Mouse (Mus musculus) lung, embryonic 15.5 days (tissue): ENCODE data around the gene Rsrc1. TPM values are rescaled to one million over a fixed set of nuclear protein-coding genes. Genes with fewer than 3 reads are reported as not detected.

Experiments used
- ATAC-seq: fragments of 200-750 bp; cut with Nextera tagmentation; 2 replicates; pipeline ENCODE4 v1.8.0; 2017; ENCODE audit warnings: moderate number of reproducible peaks, borderline replicate concordance; ENCODE audit not compliant: low FRiP score, low TSS enrichment; ENCODE audit errors: extremely low read depth
- H3K27ac ChIP-seq: fragments of 300-500 bp; sonication (generic); 2 replicates; pipeline ENCODE4 v1.5.1; 2015; ENCODE audit warnings: moderate library complexity, mild to moderate bottlenecking, inconsistent platforms
- H3K27me3 ChIP-seq: fragments of 300-500 bp; sonication (generic); 2 replicates; pipeline ENCODE4 v1.6.1; 2015; ENCODE audit warnings: inconsistent platforms
- H3K36me3 ChIP-seq: fragments of 300-500 bp; sonication (generic); 2 replicates; pipeline ENCODE4 v1.6.1; 2015; ENCODE audit warnings: inconsistent platforms
- H3K4me1 ChIP-seq: fragments of 300-500 bp; sonication (generic); 2 replicates; pipeline ENCODE4 v1.6.1; 2015; ENCODE audit warnings: inconsistent platforms
- H3K4me2 ChIP-seq: fragments of 300-500 bp; sonication (generic); 2 replicates; pipeline ENCODE4 v1.6.1; 2015; ENCODE audit warnings: inconsistent platforms, mild to moderate bottlenecking, moderate library complexity
- H3K4me3 ChIP-seq: fragments of 300-500 bp; sonication (generic); 2 replicates; pipeline ENCODE4 v1.5.1; 2015; ENCODE audit warnings: mild to moderate bottlenecking, inconsistent platforms
- H3K9ac ChIP-seq: fragments of 300-500 bp; sonication (generic); 2 replicates; pipeline ENCODE4 v1.6.1; 2015; ENCODE audit warnings: inconsistent platforms
- H3K9me3 ChIP-seq: fragments of 300-500 bp; sonication (generic); 2 replicates; pipeline ENCODE4 v1.6.1; 2016; ENCODE audit warnings: inconsistent platforms
- WGBS: fragments of 180-500 bp; shearing (Covaris S2); methylation state at CpG from one replicate; pipeline ENCODE4 v1.1.7; 2015; 5-methylcytosine and 5-hydroxymethylcytosine counted together
- polyA plus RNA-seq: library from polyadenylated mRNA; unstranded; fragments of >200 nt; fragmentation: Nextera tagmentation; extraction: Ambion mirVana; gene quantifications from 2 replicates; pipeline ENCODE4 v1.2.1, GENCODE M21; 2015

Rsrc1 gene
- polyA plus RNA-seq = 28.7 and 29.5 TPM in 2 replicates

GRCm38 (mm10) chr3:66981101-66981661 is at the start of gene Rsrc1:
TSS of gene Rsrc1 (plus strand) at chr3:66981390.
- H3K9me3 ChIP-seq = no peaks in the 10 kb centered on the region
- peaks cover 26% of the 10 kb centered on the region for H3K4me1 ChIP-seq
- H3K4me3 ChIP-seq = peak within 1 kb of the TSS; percentile 49
- no peaks in the 10 kb centered on the region for H3K36me3 ChIP-seq
- peak within 1 kb of the TSS; percentile 24; the same call in 1 of the 2 replicates for H3K9ac ChIP-seq
- H3K27me3 ChIP-seq = peaks cover 79% of the 10 kb centered on the region
- H3K27ac ChIP-seq = no peak within 1 kb of the TSS
- 0% methylated on average over 41 of the region's 62 CpGs for WGBS
- peak; percentile 61 for ATAC-seq
- peak within 1 kb of the TSS; percentile 89 for H3K4me2 ChIP-seq

GRCm38 (mm10) chr3:66939675-66940074 is 41.5 kb upstream of the Rsrc1 start:
- Histone ChIP-seq H3K4me3 (no peak overlapping the region), H3K9ac (no peak overlapping the region), H3K4me2 (no peak overlapping the region), H3K27me3 (no peaks in the 10 kb centered on the region), H3K36me3 (no peaks in the 10 kb centered on the region), H3K9me3 (no peaks in the 10 kb centered on the region), H3K4me1 (no peaks in the 10 kb centered on the region), H3K27ac (no peak overlapping the region)
- 68% methylated on average over 10 of the region's 10 CpGs for WGBS
- ATAC-seq = no peak

- 32% methylated on average over 2 of the region's 2 CpGs for WGBS
- Histone ChIP-seq H3K27ac (no peak overlapping the region), H3K4me3 (no peak overlapping the region), H3K36me3 (no peaks in the 10 kb centered on the region), H3K9ac (no peak overlapping the region), H3K4me2 (no peak overlapping the region), H3K27me3 (peaks cover 5% of the 10 kb centered on the region; the same call in 1 of the 2 replicates), H3K9me3 (no peaks in the 10 kb centered on the region), H3K4me1 (no peaks in the 10 kb centered on the region)
- no peak for ATAC-seq
Observed at GRCm38 (mm10) chr3:66955126-66955525, 26.1 kb upstream of the Rsrc1 start.

GRCm38 (mm10) chr3:66959972-66960371 is 21.2 kb upstream of the Rsrc1 start:
- Histone ChIP-seq H3K4me1 (no peaks in the 10 kb centered on the region), H3K9me3 (no peaks in the 10 kb centered on the region), H3K9ac (no peak overlapping the region), H3K36me3 (no peaks in the 10 kb centered on the region), H3K4me2 (no peak overlapping the region), H3K27ac (no peak overlapping the region), H3K27me3 (peaks cover 22% of the 10 kb centered on the region; the same call in 1 of the 2 replicates), H3K4me3 (no peak overlapping the region)
- no peak for ATAC-seq
- WGBS = 41% methylated on average over 5 of the region's 5 CpGs

GRCm38 (mm10) chr3:66964884-66965283 is 16.3 kb upstream of the Rsrc1 start:
- Histone ChIP-seq H3K9ac (no peak overlapping the region), H3K36me3 (no peaks in the 10 kb centered on the region), H3K27ac (no peak overlapping the region), H3K27me3 (peaks cover 50% of the 10 kb centered on the region), H3K4me1 (no peaks in the 10 kb centered on the region), H3K9me3 (no peaks in the 10 kb centered on the region), H3K4me2 (no peak overlapping the region), H3K4me3 (no peak overlapping the region)
- no peak for ATAC-seq
- WGBS = 41% methylated on average over 3 of the region's 3 CpGs

GRCm38 (mm10) chr3:66967508-66967907 is 13.7 kb upstream of the Rsrc1 start:
- Histone ChIP-seq H3K36me3 (no peaks in the 10 kb centered on the region), H3K27me3 (peaks cover 63% of the 10 kb centered on the region), H3K4me1 (peaks cover 2% of the 10 kb centered on the region; the same call in 1 of the 2 replicates), H3K27ac (no peak overlapping the region), H3K9ac (no peak overlapping the region), H3K9me3 (no peaks in the 10 kb centered on the region), H3K4me3 (no peak overlapping the region), H3K4me2 (no peak overlapping the region)
- ATAC-seq = no peak
- WGBS = 66% methylated on average over 4 of the region's 4 CpGs

GRCm38 (mm10) chr3:66970261-66970660 is 10.9 kb upstream of the Rsrc1 start:
- no peak overlapping the region for H3K9ac ChIP-seq
- H3K4me1 ChIP-seq = peaks cover 9% of the 10 kb centered on the region
- no peak for ATAC-seq
- 4% methylated on average over 10 of the region's 10 CpGs for WGBS
- peaks cover 84% of the 10 kb centered on the region for H3K27me3 ChIP-seq
- no peak overlapping the region for H3K4me3 ChIP-seq
- no peaks in the 10 kb centered on the region for H3K36me3 ChIP-seq
- H3K4me2 ChIP-seq = no peak overlapping the region
- no peak overlapping the region for H3K27ac ChIP-seq
- H3K9me3 ChIP-seq = no peaks in the 10 kb centered on the region

- H3K27ac ChIP-seq = no peak overlapping the region
- H3K4me2 ChIP-seq = no peak overlapping the region
- H3K4me1 ChIP-seq = peaks cover 9% of the 10 kb centered on the region
- no peak overlapping the region for H3K4me3 ChIP-seq
- H3K36me3 ChIP-seq = no peaks in the 10 kb centered on the region
- ATAC-seq = no peak
- H3K9ac ChIP-seq = no peak overlapping the region
- WGBS = 2% methylated on average over 29 of the region's 29 CpGs
- peaks cover 82% of the 10 kb centered on the region for H3K27me3 ChIP-seq
- no peaks in the 10 kb centered on the region for H3K9me3 ChIP-seq
Observed at GRCm38 (mm10) chr3:66970661-66971331, 10.4 kb upstream of the Rsrc1 start.

- Histone ChIP-seq H3K36me3 (no peaks in the 10 kb centered on the region), H3K27ac (no peak overlapping the region), H3K27me3 (peaks cover 84% of the 10 kb centered on the region), H3K4me2 (no peak overlapping the region), H3K9me3 (no peaks in the 10 kb centered on the region), H3K4me1 (peaks cover 9% of the 10 kb centered on the region), H3K9ac (no peak overlapping the region), H3K4me3 (no peak overlapping the region)
- 5% methylated on average over 16 of the region's 16 CpGs for whole genome bisulfite sequencing
- ATAC-seq = no peak
Observed at GRCm38 (mm10) chr3:66972191-66972950, 8.8 kb upstream of the Rsrc1 start.

- peak overlapping the region; percentile 66 for H3K4me2 ChIP-seq
- ATAC-seq = peak; percentile 68; the same call in 1 of the 2 replicates
- no peak overlapping the region for H3K9ac ChIP-seq
Observed at GRCm38 (mm10) chr3:66973391-66973943, 7.7 kb upstream of the Rsrc1 start.

GRCm38 (mm10) chr3:66974501-66974900 is 6.7 kb upstream of the Rsrc1 start:
- peaks cover 15% of the 10 kb centered on the region for H3K4me1 ChIP-seq
- 17% methylated on average over 3 of the region's 3 CpGs for WGBS
- H3K36me3 ChIP-seq = no peaks in the 10 kb centered on the region
- no peak overlapping the region for H3K4me2 ChIP-seq
- H3K27me3 ChIP-seq = peaks cover 91% of the 10 kb centered on the region
- no peaks in the 10 kb centered on the region for H3K9me3 ChIP-seq
- H3K27ac ChIP-seq = no peak overlapping the region
- H3K9ac ChIP-seq = no peak overlapping the region
- ATAC-seq = no peak
- H3K4me3 ChIP-seq = no peak overlapping the region

More at GRCm38 (mm10) chr3:66973391-66973943, 7.7 kb upstream of the Rsrc1 start:
- WGBS = 2% methylated on average over 59 of the region's 59 CpGs
- no peak overlapping the region for H3K27ac ChIP-seq
- H3K4me1 ChIP-seq = peaks cover 10% of the 10 kb centered on the region
- no peaks in the 10 kb centered on the region for H3K36me3 ChIP-seq
- no peaks in the 10 kb centered on the region for H3K9me3 ChIP-seq
- H3K27me3 ChIP-seq = peaks cover 84% of the 10 kb centered on the region
- H3K4me3 ChIP-seq = peak overlapping the region; percentile 37
